Comparison of ENCODE assay signal across 12 mouse cellular contexts in genomic region chr12:25124431-25125238, GRCm38 (mm10). TPM values are rescaled to one million over a fixed set of nuclear protein-coding genes. Genes with fewer than 3 reads are reported as not detected.
A peak's percentile ranks its signal among the peaks of the same experiment; 100 is the strongest.
DNase-seq lines count a peak whose midpoint lies in the region; ATAC-seq lines count a peak whose summit lies in the region.
"Had no signal": no experiment of that assay in that cellular context is flagged by ENCODE, and none has a peak within 500 bp of the region (broad histone marks: within the 10 kb centered on the region; RNA-seq: fewer than 3 reads in every experiment).

No protein-coding gene starts in this region.

- 0 out of 2 replicates have a peak overlapping the region, but pooled peaks have one; percentile 5 for H3K27ac ChIP-seq in heart, embryonic 11.5 days (ENCODE audit: low read depth, low read length)
- H3K27ac ChIP-seq in embryonic facial prominence, embryonic 12.5 days, result peak overlapping the region; percentile 37; the same call in 1 of the 2 replicates
- no peak overlapping the region; the same call in 1 of the 2 replicates for H3K27ac ChIP-seq in hindbrain, embryonic 16.5 days (ENCODE audit: low read depth, low read length)
- H3K27ac ChIP-seq: liver, embryonic 14.5 days had no signal

- DNase-seq in heart, adult 18-20 months, result no peak
- DNase-seq in neural tube, embryonic 10.5 days (ENCODE audit: extremely low spot score, low spot score), result peak; percentile 78
- DNase-seq in thymus, postnatal 4 days, result no peak
- DNase-seq in urinary bladder, postnatal 36 days (ENCODE audit: low spot score in 2 of 2), result no peak
- DNase-seq in left cerebral cortex, postnatal 10 days (ENCODE audit: extremely low spot score in 1 of 2, low spot score in 2 of 2), result no peak
- DNase-seq: cerebellum, adult 11-12 months; kidney, adult 18-20 months had no signal

- H3K27me3 ChIP-seq in heart, embryonic 11.5 days (ENCODE audit: control insufficient read depth, insufficient read depth, low read length), result no peaks in the 10 kb centered on the region
- no peaks in the 10 kb centered on the region for H3K27me3 ChIP-seq in embryonic facial prominence, embryonic 12.5 days
- H3K27me3 ChIP-seq in hindbrain, embryonic 16.5 days (replicated peaks; ENCODE audit: control insufficient read depth, insufficient read depth, low read length), result peaks cover 2% of the 10 kb centered on the region; the same call in 1 of the 2 replicates

- H3K4me2 ChIP-seq in heart, embryonic 11.5 days, result peak overlapping the region; percentile 39; the same call in 1 of the 2 replicates
- peak overlapping the region; percentile 11; the same call in 1 of the 2 replicates for H3K4me2 ChIP-seq in embryonic facial prominence, embryonic 12.5 days (replicated peaks)
- no peak overlapping the region; the same call in 1 of the 2 replicates for H3K4me2 ChIP-seq in hindbrain, embryonic 16.5 days (ENCODE audit: low read length)

- intact Hi-C loops in left cerebral cortex, postnatal 10 days (cut with DNase I), result no loop called here

- no peaks in the 10 kb centered on the region for H3K36me3 ChIP-seq in heart, embryonic 11.5 days (ENCODE audit: control insufficient read depth, insufficient read depth, low read length)
- H3K36me3 ChIP-seq in embryonic facial prominence, embryonic 12.5 days, result no peaks in the 10 kb centered on the region
- no peaks in the 10 kb centered on the region for H3K36me3 ChIP-seq in hindbrain, embryonic 16.5 days (ENCODE audit: control insufficient read depth, insufficient read depth, low read length)

- H3K4me1 ChIP-seq in heart, embryonic 11.5 days (ENCODE audit: control insufficient read depth, insufficient read depth, low read length), result peaks cover 12% of the 10 kb centered on the region
- peaks cover 50% of the 10 kb centered on the region for H3K4me1 ChIP-seq in embryonic facial prominence, embryonic 12.5 days
- H3K4me1 ChIP-seq in hindbrain, embryonic 16.5 days (ENCODE audit: control insufficient read depth, insufficient read depth, low read depth, low read length), result no peaks in the 10 kb centered on the region; the same call in 1 of the 2 replicates

- peak; percentile 62 for ATAC-seq in heart, embryonic 11.5 days (replicated peaks; ENCODE audit: insufficient number of reproducible peaks, low FRiP score, low TSS enrichment)
- ATAC-seq in embryonic facial prominence, embryonic 12.5 days (ENCODE audit: insufficient number of reproducible peaks, insufficient read depth, low FRiP score, low TSS enrichment), result peak; percentile 76
- peak; percentile 74 for ATAC-seq in hindbrain, embryonic 16.5 days
- ATAC-seq: activated CD4-positive, CD25-positive, alpha-beta regulatory T cell, adult 4 months had no signal

- H3K9ac ChIP-seq in heart, embryonic 11.5 days (ENCODE audit: low read depth, low read length), result 0 out of 2 replicates have a peak overlapping the region, but pooled peaks have one; percentile 22
- H3K9ac ChIP-seq in embryonic facial prominence, embryonic 12.5 days, result no peak overlapping the region
- no peak overlapping the region for H3K9ac ChIP-seq in hindbrain, embryonic 16.5 days (ENCODE audit: low read depth, low read length)
- H3K9ac ChIP-seq: liver, embryonic 14.5 days had no signal

- WGBS in heart, embryonic 11.5 days (ENCODE audit: insufficient replicate concordance), result 14% methylated on average over 19 of the region's 19 CpGs
- 6% methylated on average over 19 of the region's 19 CpGs for WGBS in embryonic facial prominence, embryonic 12.5 days
- WGBS in hindbrain, embryonic 16.5 days, result 15% methylated on average over 19 of the region's 19 CpGs

- 0 out of 2 replicates have a peak, but pooled peaks cover 2% of the 10 kb centered on the region for H3K9me3 ChIP-seq in heart, embryonic 11.5 days (replicated peaks; ENCODE audit: control insufficient read depth, low read length)
- H3K9me3 ChIP-seq in embryonic facial prominence, embryonic 12.5 days, result no peaks in the 10 kb centered on the region
- no peaks in the 10 kb centered on the region for H3K9me3 ChIP-seq in hindbrain, embryonic 16.5 days (ENCODE audit: control insufficient read depth, low read length)

- no peak overlapping the region for H3K4me3 ChIP-seq in heart, embryonic 11.5 days (ENCODE audit: low read depth, low read length)
- no peak overlapping the region for H3K4me3 ChIP-seq in embryonic facial prominence, embryonic 12.5 days
- no peak overlapping the region for H3K4me3 ChIP-seq in hindbrain, embryonic 16.5 days (ENCODE audit: low read length)

RNA-seq across cellular contexts. Expression of gene Id2, which starts 27.7 kb away (rescaled TPM):
- polyA plus RNA-seq in heart, embryonic 11.5 days (2014; fragmentation: Nextera tagmentation; extraction: Ambion mirVana), result 511 and 550 TPM in 2 replicates
- 10 to 100 TPM in 1 of 2 experiments, 1 to 10 TPM in 1; 8.8 to 13.0 TPM for total RNA-seq in heart, adult 18-20 months (2021)
- polyA plus RNA-seq in embryonic facial prominence, embryonic 12.5 days (2016; fragmentation: Nextera tagmentation; extraction: Ambion mirVana), result 448 and 458 TPM in 2 replicates
- 291 and 379 TPM in 2 replicates for polyA plus RNA-seq in hindbrain, embryonic 16.5 days (2015; fragmentation: Nextera tagmentation; extraction: Ambion mirVana)
- total RNA-seq in left cerebral cortex, postnatal 10 days (2021), result 100 to 1,000 TPM; 160 to 186 TPM
